Mouse (Mus musculus): ENCODE data around the gene Dap. TPM values are rescaled to one million over a fixed set of nuclear protein-coding genes. Genes with fewer than 3 reads are reported as not detected.
A peak's percentile ranks its signal among the peaks of the same experiment; 100 is the strongest.

Gene Dap
- polyA plus RNA-seq, 1 experiment = 566 TPM

DNA sequence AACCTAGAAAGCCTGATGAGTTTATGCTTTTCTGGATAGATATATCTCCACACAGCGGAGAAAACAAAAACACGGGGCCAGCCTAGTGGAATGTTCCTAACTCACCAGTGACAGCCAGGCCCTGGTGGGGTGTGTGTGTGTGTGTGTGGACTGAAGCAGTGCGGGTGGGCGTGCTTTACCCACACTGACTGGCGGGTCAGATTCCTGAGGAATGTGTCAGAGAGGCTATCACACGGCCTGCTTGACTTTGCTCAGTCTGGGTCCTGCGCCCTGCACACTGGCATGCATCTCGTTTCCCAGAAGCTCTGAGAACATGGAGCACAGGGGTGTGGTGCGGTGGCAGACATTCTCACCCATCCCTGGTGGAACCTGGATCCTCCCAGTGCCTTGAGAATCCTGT is 21.8 kb downstream of the Dap start:
- Histone ChIP-seq H3ac (ENCODE audit: control insufficient read depth, insufficient read length, low read depth) (peak overlapping the region; percentile 20), H3K36me3 (ENCODE audit: control insufficient read depth, insufficient read depth) (peaks cover 77% of the 10 kb centered on the region), H3K4me3 (ENCODE audit: insufficient read depth, poor library complexity, severe bottlenecking) (no peak overlapping the region), H3K79me3 (ENCODE audit: low read depth) (peaks cover 67% of the 10 kb centered on the region), H3K79me2 (ENCODE audit: control insufficient read depth, insufficient read depth) (peaks cover 83% of the 10 kb centered on the region), H3K27me3 (ENCODE audit: control insufficient read depth, insufficient read depth, insufficient read length) (no peaks in the 10 kb centered on the region)
- TF ChIP-seq CEBPB (IDR thresholded peaks at IDR 0.05; ENCODE audit: low read depth) (no peak), MAX (IDR thresholded peaks at IDR 0.05) (peak; percentile 73), CTCF (IDR thresholded peaks at IDR 0.05; ENCODE audit: control insufficient read depth, insufficient read depth, insufficient read length) (no peak), MYOD1 (IDR thresholded peaks at IDR 0.05; ENCODE audit: control insufficient read depth, insufficient read length, low read depth) (peak; percentile 56), USF1 (IDR thresholded peaks at IDR 0.05; ENCODE audit: low read depth) (no peak), MYOG (IDR thresholded peaks at IDR 0.05; ENCODE audit: control insufficient read depth, extremely low read depth, insufficient read length) (no peak), FOSL1 (IDR thresholded peaks at IDR 0.05; ENCODE audit: insufficient read depth, low read length, poor library complexity, severe bottlenecking) (peak; percentile 62)

GRCm38 (mm10) chr15:31247035-31247434 is 22.9 kb downstream of the Dap start:
- Histone ChIP-seq H3K4me3 (ENCODE audit: insufficient read depth, poor library complexity, severe bottlenecking) (no peak overlapping the region), H3K79me3 (ENCODE audit: low read depth) (peaks cover 66% of the 10 kb centered on the region)
- TF ChIP-seq MAX (IDR thresholded peaks at IDR 0.05) (no peak), MYOG (IDR thresholded peaks at IDR 0.05; ENCODE audit: control insufficient read depth, extremely low read depth, insufficient read length) (no peak), MYOD1 (IDR thresholded peaks at IDR 0.05; ENCODE audit: control insufficient read depth, insufficient read length, low read depth) (no peak), USF1 (IDR thresholded peaks at IDR 0.05; ENCODE audit: low read depth) (no peak), CEBPB (IDR thresholded peaks at IDR 0.05; ENCODE audit: low read depth) (no peak), FOSL1 (IDR thresholded peaks at IDR 0.05; ENCODE audit: insufficient read depth, low read length, poor library complexity, severe bottlenecking) (no peak), CTCF (IDR thresholded peaks at IDR 0.05; ENCODE audit: control insufficient read depth, insufficient read depth, insufficient read length) (no peak)

GRCm38 (mm10) chr15:31248882-31249281 is 24.8 kb downstream of the Dap start:
- H3K4me3 ChIP-seq (ENCODE audit: insufficient read depth, poor library complexity, severe bottlenecking) = no peak overlapping the region
- H3K79me3 ChIP-seq (ENCODE audit: low read depth) = peaks cover 67% of the 10 kb centered on the region
- no peaks in the 10 kb centered on the region for H3K27me3 ChIP-seq (ENCODE audit: control insufficient read depth, insufficient read depth, insufficient read length)
- peaks cover 70% of the 10 kb centered on the region for H3K36me3 ChIP-seq (ENCODE audit: control insufficient read depth, insufficient read depth)
- H3K79me2 ChIP-seq (ENCODE audit: control insufficient read depth, insufficient read depth) = peaks cover 83% of the 10 kb centered on the region
- no peak overlapping the region for H3ac ChIP-seq (ENCODE audit: control insufficient read depth, insufficient read length, low read depth)
- TF ChIP-seq FOSL1 (IDR thresholded peaks at IDR 0.05; ENCODE audit: insufficient read depth, low read length, poor library complexity, severe bottlenecking) = no peak
- no peak for TF ChIP-seq CEBPB (IDR thresholded peaks at IDR 0.05; ENCODE audit: low read depth)
- TF ChIP-seq USF1 (IDR thresholded peaks at IDR 0.05; ENCODE audit: low read depth) = no peak
- TF ChIP-seq MAX (IDR thresholded peaks at IDR 0.05) = no peak
- no peak for TF ChIP-seq MYOD1 (IDR thresholded peaks at IDR 0.05; ENCODE audit: control insufficient read depth, insufficient read length, low read depth)

More at GRCm38 (mm10) chr15:31247035-31247434, 22.9 kb downstream of the Dap start:
- H3ac ChIP-seq (ENCODE audit: control insufficient read depth, insufficient read length, low read depth) = no peak overlapping the region
- H3K27me3 ChIP-seq (ENCODE audit: control insufficient read depth, insufficient read depth, insufficient read length) = no peaks in the 10 kb centered on the region
- H3K79me2 ChIP-seq (ENCODE audit: control insufficient read depth, insufficient read depth) = peaks cover 83% of the 10 kb centered on the region
- H3K36me3 ChIP-seq (ENCODE audit: control insufficient read depth, insufficient read depth) = peaks cover 73% of the 10 kb centered on the region

DNA sequence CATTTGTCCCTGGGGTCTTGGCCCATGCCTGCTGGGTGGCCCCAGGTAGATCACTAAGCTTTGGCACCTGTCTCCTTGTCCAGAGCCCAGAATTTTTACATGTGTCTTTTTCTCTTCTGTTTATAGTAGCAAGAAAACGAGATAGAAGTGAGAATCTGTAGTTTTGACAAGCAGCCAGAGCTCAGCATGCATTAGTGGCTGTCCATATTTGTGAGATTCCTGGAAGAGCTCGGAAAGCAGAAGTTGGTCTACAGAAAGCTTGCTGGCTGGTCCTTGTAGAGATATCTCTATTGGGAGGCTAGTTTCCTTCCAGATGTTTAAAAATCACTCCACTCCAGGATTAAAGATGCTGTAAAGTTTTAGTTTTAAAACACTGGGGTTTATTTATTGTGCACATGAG is 25.9 kb downstream of the Dap start:
- Histone ChIP-seq H3K79me2 (ENCODE audit: control insufficient read depth, insufficient read depth) (peaks cover 91% of the 10 kb centered on the region), H3K4me3 (ENCODE audit: insufficient read depth, poor library complexity, severe bottlenecking) (no peak overlapping the region), H3K79me3 (ENCODE audit: low read depth) (peaks cover 73% of the 10 kb centered on the region), H3K36me3 (ENCODE audit: control insufficient read depth, insufficient read depth) (peaks cover 78% of the 10 kb centered on the region), H3K27me3 (ENCODE audit: control insufficient read depth, insufficient read depth, insufficient read length) (no peaks in the 10 kb centered on the region), H3ac (ENCODE audit: control insufficient read depth, insufficient read length, low read depth) (no peak overlapping the region)
- TF ChIP-seq MAX (IDR thresholded peaks at IDR 0.05) (no peak), MYOD1 (IDR thresholded peaks at IDR 0.05; ENCODE audit: control insufficient read depth, insufficient read length, low read depth) (no peak), CEBPB (IDR thresholded peaks at IDR 0.05; ENCODE audit: low read depth) (no peak), MYOG (IDR thresholded peaks at IDR 0.05; ENCODE audit: control insufficient read depth, extremely low read depth, insufficient read length) (no peak), USF1 (IDR thresholded peaks at IDR 0.05; ENCODE audit: low read depth) (no peak), FOSL1 (IDR thresholded peaks at IDR 0.05; ENCODE audit: insufficient read depth, low read length, poor library complexity, severe bottlenecking) (no peak), CTCF (IDR thresholded peaks at IDR 0.05; ENCODE audit: control insufficient read depth, insufficient read depth, insufficient read length) (no peak)

GRCm38 (mm10) chr15:31250676-31251075 is 26.6 kb downstream of the Dap start:
- peaks cover 73% of the 10 kb centered on the region for H3K79me3 ChIP-seq (ENCODE audit: low read depth)
- no peaks in the 10 kb centered on the region for H3K27me3 ChIP-seq (ENCODE audit: control insufficient read depth, insufficient read depth, insufficient read length)
- H3K79me2 ChIP-seq (ENCODE audit: control insufficient read depth, insufficient read depth) = peaks cover 98% of the 10 kb centered on the region
- H3K4me3 ChIP-seq (ENCODE audit: insufficient read depth, poor library complexity, severe bottlenecking) = no peak overlapping the region
- no peak overlapping the region for H3ac ChIP-seq (ENCODE audit: control insufficient read depth, insufficient read length, low read depth)
- no peak for TF ChIP-seq MYOD1 (IDR thresholded peaks at IDR 0.05; ENCODE audit: control insufficient read depth, insufficient read length, low read depth)
- TF ChIP-seq CTCF (IDR thresholded peaks at IDR 0.05; ENCODE audit: control insufficient read depth, insufficient read depth, insufficient read length) = no peak
- no peak for TF ChIP-seq FOSL1 (IDR thresholded peaks at IDR 0.05; ENCODE audit: insufficient read depth, low read length, poor library complexity, severe bottlenecking)
- TF ChIP-seq CEBPB (IDR thresholded peaks at IDR 0.05; ENCODE audit: low read depth) = no peak
- TF ChIP-seq MAX (IDR thresholded peaks at IDR 0.05) = no peak
- no peak for TF ChIP-seq USF1 (IDR thresholded peaks at IDR 0.05; ENCODE audit: low read depth)
- TF ChIP-seq MYOG (IDR thresholded peaks at IDR 0.05; ENCODE audit: control insufficient read depth, extremely low read depth, insufficient read length) = no peak
- H3K36me3 ChIP-seq (ENCODE audit: control insufficient read depth, insufficient read depth) = peaks cover 84% of the 10 kb centered on the region

DNA sequence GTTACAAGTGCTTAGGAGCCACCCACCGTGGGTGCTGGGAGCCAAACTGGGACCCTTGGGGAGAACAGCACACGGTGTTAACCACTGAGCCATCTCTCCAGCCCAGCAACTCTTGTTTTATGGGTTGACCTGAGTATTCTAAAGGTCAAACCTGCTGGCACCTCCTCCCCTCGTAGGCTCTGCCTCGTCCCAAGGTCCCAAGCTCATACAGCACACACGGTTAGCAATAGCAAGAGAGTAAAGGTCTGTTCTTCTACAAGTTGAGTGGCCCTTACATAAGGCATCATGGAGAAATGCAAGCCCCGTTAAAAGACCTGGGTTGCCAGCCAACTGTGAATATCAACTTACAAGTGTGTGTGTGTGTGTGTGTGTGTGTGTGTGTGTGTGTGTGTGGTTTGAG is 27.1 kb downstream of the Dap start:
- Histone ChIP-seq H3K36me3 (ENCODE audit: control insufficient read depth, insufficient read depth) (peaks cover 85% of the 10 kb centered on the region), H3K79me2 (ENCODE audit: control insufficient read depth, insufficient read depth) (peaks cover 100% of the 10 kb centered on the region), H3K27me3 (ENCODE audit: control insufficient read depth, insufficient read depth, insufficient read length) (no peaks in the 10 kb centered on the region), H3ac (ENCODE audit: control insufficient read depth, insufficient read length, low read depth) (no peak overlapping the region), H3K79me3 (ENCODE audit: low read depth) (peaks cover 73% of the 10 kb centered on the region), H3K4me3 (ENCODE audit: insufficient read depth, poor library complexity, severe bottlenecking) (no peak overlapping the region)
- no peak for TF ChIP-seq MAX (IDR thresholded peaks at IDR 0.05)
- TF ChIP-seq CTCF (IDR thresholded peaks at IDR 0.05; ENCODE audit: control insufficient read depth, insufficient read depth, insufficient read length) = no peak
- TF ChIP-seq MYOD1 (IDR thresholded peaks at IDR 0.05; ENCODE audit: control insufficient read depth, insufficient read length, low read depth) = no peak
- TF ChIP-seq USF1 (IDR thresholded peaks at IDR 0.05; ENCODE audit: low read depth) = no peak
- no peak for TF ChIP-seq MYOG (IDR thresholded peaks at IDR 0.05; ENCODE audit: control insufficient read depth, extremely low read depth, insufficient read length)
- no peak for TF ChIP-seq FOSL1 (IDR thresholded peaks at IDR 0.05; ENCODE audit: insufficient read depth, low read length, poor library complexity, severe bottlenecking)

Data from C2C12 (cell line).